Mouse (Mus musculus): Measurements from ENCODE around the gene Gtdc1. TPM values are rescaled to one million over a fixed set of nuclear protein-coding genes. Genes with fewer than 3 reads are reported as not detected.

Gene Gtdc1
- polyA plus RNA-seq, 1 experiment from 2014 or later = 13.6 TPM

- Histone ChIP-seq H3K9ac (ENCODE audit: low read depth, low read length) (no peak overlapping the region), H3K27me3 (ENCODE audit: control insufficient read depth, insufficient read depth, low read length) (no peaks in the 10 kb centered on the region), H3K4me1 (ENCODE audit: control insufficient read depth, insufficient read depth, low read length) (peaks cover 2% of the 10 kb centered on the region), H3K9me3 (ENCODE audit: control insufficient read depth, low read length) (no peaks in the 10 kb centered on the region), H3K27ac (ENCODE audit: low read depth, low read length) (no peak overlapping the region), H3K4me2 (replicated peaks; ENCODE audit: low read depth, low read length) (no peak overlapping the region), H3K36me3 (ENCODE audit: control insufficient read depth, insufficient read depth, low read length) (no peaks in the 10 kb centered on the region), H3K4me3 (ENCODE audit: low read length) (no peak overlapping the region)
- no peak for ATAC-seq (ENCODE audit: low FRiP score, low TSS enrichment)
- 82% methylated on average over 3 of the region's 3 CpGs for WGBS
Measured at GRCm38 (mm10) chr2:44930951-44931350, 3.5 kb upstream of the Gtdc1 start.

- peak overlapping the region; percentile 43; the same call in 1 of the 2 replicates for H3K4me2 ChIP-seq (replicated peaks; ENCODE audit: low read depth, low read length)
- peaks cover 7% of the 10 kb centered on the region for H3K4me1 ChIP-seq (ENCODE audit: control insufficient read depth, insufficient read depth, low read length)
- no peak overlapping the region for H3K4me3 ChIP-seq (ENCODE audit: low read length)
- ATAC-seq (ENCODE audit: low FRiP score, low TSS enrichment) = no peak
- no peaks in the 10 kb centered on the region for H3K9me3 ChIP-seq (ENCODE audit: control insufficient read depth, low read length)
- WGBS = 77% methylated on average over 3 of the region's 3 CpGs
- H3K9ac ChIP-seq (ENCODE audit: low read depth, low read length) = no peak overlapping the region
- no peak overlapping the region for H3K27ac ChIP-seq (ENCODE audit: low read depth, low read length)
- H3K36me3 ChIP-seq (ENCODE audit: control insufficient read depth, insufficient read depth, low read length) = no peaks in the 10 kb centered on the region
- H3K27me3 ChIP-seq (ENCODE audit: control insufficient read depth, insufficient read depth, low read length) = no peaks in the 10 kb centered on the region
Measured at GRCm38 (mm10) chr2:44928631-44929030, 1.2 kb upstream of the Gtdc1 start.

- peak overlapping the region; percentile 43 for H3K4me2 ChIP-seq (replicated peaks; ENCODE audit: low read depth, low read length)
- peaks cover 7% of the 10 kb centered on the region for H3K4me1 ChIP-seq (ENCODE audit: control insufficient read depth, insufficient read depth, low read length)
- no peaks in the 10 kb centered on the region for H3K9me3 ChIP-seq (ENCODE audit: control insufficient read depth, low read length)
- under 1% methylated on average over 55 of the region's 95 CpGs for WGBS
- peak overlapping the region; percentile 78 for H3K4me3 ChIP-seq (ENCODE audit: low read length)
- ATAC-seq (ENCODE audit: low FRiP score, low TSS enrichment) = peak; percentile 98
- H3K36me3 ChIP-seq (ENCODE audit: control insufficient read depth, insufficient read depth, low read length) = no peaks in the 10 kb centered on the region
- peak overlapping the region; percentile 95 for H3K27ac ChIP-seq (ENCODE audit: low read depth, low read length)
- H3K27me3 ChIP-seq (ENCODE audit: control insufficient read depth, insufficient read depth, low read length) = no peaks in the 10 kb centered on the region
- H3K9ac ChIP-seq (ENCODE audit: low read depth, low read length) = peak overlapping the region; percentile 68
Measured at GRCm38 (mm10) chr2:44926683-44927481, 575 bp downstream of the Gtdc1 start.

- 1% methylated on average over 17 of the region's 17 CpGs for WGBS
- no peak; the same call in 1 of the 2 replicates for ATAC-seq (ENCODE audit: low FRiP score, low TSS enrichment)
- Histone ChIP-seq H3K9ac (ENCODE audit: low read depth, low read length) (peak overlapping the region; percentile 68), H3K4me2 (replicated peaks; ENCODE audit: low read depth, low read length) (peak overlapping the region; percentile 43), H3K4me1 (ENCODE audit: control insufficient read depth, insufficient read depth, low read length) (peaks cover 7% of the 10 kb centered on the region), H3K27ac (ENCODE audit: low read depth, low read length) (peak overlapping the region; percentile 95), H3K4me3 (ENCODE audit: low read length) (peak overlapping the region; percentile 78), H3K9me3 (ENCODE audit: control insufficient read depth, low read length) (no peaks in the 10 kb centered on the region), H3K27me3 (ENCODE audit: control insufficient read depth, insufficient read depth, low read length) (no peaks in the 10 kb centered on the region), H3K36me3 (ENCODE audit: control insufficient read depth, insufficient read depth, low read length) (no peaks in the 10 kb centered on the region)
Measured at GRCm38 (mm10) chr2:44926167-44926682, 1.2 kb downstream of the Gtdc1 start.

- H3K4me1 ChIP-seq (ENCODE audit: control insufficient read depth, insufficient read depth, low read length) = peaks cover 7% of the 10 kb centered on the region
- no peak overlapping the region for H3K4me3 ChIP-seq (ENCODE audit: low read length)
- ATAC-seq (ENCODE audit: low FRiP score, low TSS enrichment) = no peak
- H3K36me3 ChIP-seq (ENCODE audit: control insufficient read depth, insufficient read depth, low read length) = no peaks in the 10 kb centered on the region
- no peaks in the 10 kb centered on the region for H3K27me3 ChIP-seq (ENCODE audit: control insufficient read depth, insufficient read depth, low read length)
- no peak overlapping the region for H3K4me2 ChIP-seq (replicated peaks; ENCODE audit: low read depth, low read length)
- no peaks in the 10 kb centered on the region for H3K9me3 ChIP-seq (ENCODE audit: control insufficient read depth, low read length)
- no peak overlapping the region for H3K9ac ChIP-seq (ENCODE audit: low read depth, low read length)
- H3K27ac ChIP-seq (ENCODE audit: low read depth, low read length) = no peak overlapping the region
Measured at GRCm38 (mm10) chr2:44924618-44925017, 2.8 kb downstream of the Gtdc1 start.

GRCm38 (mm10) chr2:44923056-44923883 lies 4.2 kb downstream of the Gtdc1 start:
- Histone ChIP-seq H3K4me3 (ENCODE audit: low read length) (no peak overlapping the region), H3K9me3 (ENCODE audit: control insufficient read depth, low read length) (no peaks in the 10 kb centered on the region), H3K27ac (ENCODE audit: low read depth, low read length) (no peak overlapping the region), H3K9ac (ENCODE audit: low read depth, low read length) (no peak overlapping the region), H3K36me3 (ENCODE audit: control insufficient read depth, insufficient read depth, low read length) (no peaks in the 10 kb centered on the region), H3K27me3 (ENCODE audit: control insufficient read depth, insufficient read depth, low read length) (no peaks in the 10 kb centered on the region), H3K4me1 (ENCODE audit: control insufficient read depth, insufficient read depth, low read length) (peaks cover 7% of the 10 kb centered on the region), H3K4me2 (replicated peaks; ENCODE audit: low read depth, low read length) (no peak overlapping the region)
- no peak for ATAC-seq (ENCODE audit: low FRiP score, low TSS enrichment)
- 90% methylated on average over 8 of the region's 8 CpGs for WGBS

GRCm38 (mm10) chr2:44922500-44922899 lies 5.0 kb downstream of the Gtdc1 start:
- H3K4me3 ChIP-seq (ENCODE audit: low read length) = no peak overlapping the region
- no peak overlapping the region for H3K4me2 ChIP-seq (replicated peaks; ENCODE audit: low read depth, low read length)
- H3K9ac ChIP-seq (ENCODE audit: low read depth, low read length) = no peak overlapping the region
- 94% methylated on average over 2 of the region's 2 CpGs for WGBS
- H3K27me3 ChIP-seq (ENCODE audit: control insufficient read depth, insufficient read depth, low read length) = no peaks in the 10 kb centered on the region
- H3K9me3 ChIP-seq (ENCODE audit: control insufficient read depth, low read length) = no peaks in the 10 kb centered on the region
- no peak for ATAC-seq (ENCODE audit: low FRiP score, low TSS enrichment)
- H3K4me1 ChIP-seq (ENCODE audit: control insufficient read depth, insufficient read depth, low read length) = peaks cover 7% of the 10 kb centered on the region
- H3K36me3 ChIP-seq (ENCODE audit: control insufficient read depth, insufficient read depth, low read length) = no peaks in the 10 kb centered on the region
- no peak overlapping the region for H3K27ac ChIP-seq (ENCODE audit: low read depth, low read length)

GRCm38 (mm10) chr2:44920471-44920870 lies 7.0 kb downstream of the Gtdc1 start:
- 90% methylated on average over 3 of the region's 3 CpGs for WGBS
- Histone ChIP-seq H3K4me1 (ENCODE audit: control insufficient read depth, insufficient read depth, low read length) (peaks cover under 1% of the 10 kb centered on the region; the same call in 1 of the 2 replicates), H3K4me3 (ENCODE audit: low read length) (no peak overlapping the region), H3K27me3 (ENCODE audit: control insufficient read depth, insufficient read depth, low read length) (no peaks in the 10 kb centered on the region), H3K9me3 (ENCODE audit: control insufficient read depth, low read length) (no peaks in the 10 kb centered on the region), H3K36me3 (ENCODE audit: control insufficient read depth, insufficient read depth, low read length) (no peaks in the 10 kb centered on the region), H3K9ac (ENCODE audit: low read depth, low read length) (no peak overlapping the region), H3K27ac (ENCODE audit: low read depth, low read length) (no peak overlapping the region), H3K4me2 (replicated peaks; ENCODE audit: low read depth, low read length) (no peak overlapping the region)
- ATAC-seq (ENCODE audit: low FRiP score, low TSS enrichment) = no peak

GRCm38 (mm10) chr2:44919326-44919725 lies 8.1 kb downstream of the Gtdc1 start:
- WGBS = 80% methylated on average over 1 of the region's 1 CpGs
- no peaks in the 10 kb centered on the region for H3K4me1 ChIP-seq (ENCODE audit: control insufficient read depth, insufficient read depth, low read length)
- ATAC-seq (ENCODE audit: low FRiP score, low TSS enrichment) = no peak

More at GRCm38 (mm10) chr2:44919326-44919725, 8.1 kb downstream of the Gtdc1 start:
- no peak overlapping the region for H3K27ac ChIP-seq (ENCODE audit: low read depth, low read length)
- no peaks in the 10 kb centered on the region for H3K36me3 ChIP-seq (ENCODE audit: control insufficient read depth, insufficient read depth, low read length)
- H3K27me3 ChIP-seq (ENCODE audit: control insufficient read depth, insufficient read depth, low read length) = no peaks in the 10 kb centered on the region
- no peaks in the 10 kb centered on the region for H3K9me3 ChIP-seq (ENCODE audit: control insufficient read depth, low read length)
- H3K9ac ChIP-seq (ENCODE audit: low read depth, low read length) = no peak overlapping the region
- H3K4me3 ChIP-seq (ENCODE audit: low read length) = no peak overlapping the region
- H3K4me2 ChIP-seq (replicated peaks; ENCODE audit: low read depth, low read length) = no peak overlapping the region

All from kidney, embryonic 14.5 days (tissue).